Mouse (Mus musculus) induced T-regulatory cell, adult 2 months (primary cell): ENCODE measurements at regions not wholly inside any gene's neighbourhood (a gene's known extent, or its start where the extent isn't known, plus 50 kb on each side); places are given as distances from the start of the nearest gene placed in this dataset.

ENCODE experiments used
- DNase-seq: peaks from one replicate; pipeline ENCODE4 v3.0.0-alpha.2; 2012; ENCODE audit warnings: low read depth

- DNase-seq = no peak
These were observed 66.6 kb upstream of the BC052040 start for GRCm38 (mm10) chr2:115514831-115515428.

- no peak for DNase-seq
These were observed 66.0 kb upstream of the BC052040 start for GRCm38 (mm10) chr2:115515470-115515869.

- no peak for DNase-seq
These were observed 64.7 kb upstream of the BC052040 start for GRCm38 (mm10) chr2:115516824-115517223.

GRCm38 (mm10) chr2:115519974-115520373, 61.5 kb upstream of the BC052040 start:
- no peak for DNase-seq

- DNase-seq = no peak
These were observed 60.9 kb upstream of the BC052040 start for GRCm38 (mm10) chr2:115520413-115521139.

- no peak for DNase-seq
These were observed 51.6 kb upstream of the BC052040 start for GRCm38 (mm10) chr2:115529878-115530277.
